Mouse (Mus musculus) myocyte (in vitro differentiated cells): ENCODE data around the gene Styx. TPM values are rescaled to one million over a fixed set of nuclear protein-coding genes. Genes with fewer than 3 reads are reported as not detected.

Source experiments
- H3K27me3 ChIP-seq: one replicate; pipeline ENCODE4 v1.6.1; 2011; ENCODE audit not compliant: control insufficient read depth, insufficient read depth, insufficient read length
- H3K36me3 ChIP-seq: one replicate; pipeline ENCODE4 v1.6.1; 2011; ENCODE audit not compliant: control insufficient read depth, insufficient read depth
- H3K4me2 ChIP-seq: one replicate; pipeline ENCODE4 v1.6.1; 2011; ENCODE audit warnings: low read depth, control low read depth
- H3K4me3 ChIP-seq: one replicate; pipeline ENCODE4 v1.5.1; 2011; ENCODE audit warnings: mild to moderate bottlenecking, control low read depth, moderate library complexity
- H3K79me2 ChIP-seq: one replicate; pipeline ENCODE4 v1.6.1; 2011; ENCODE audit not compliant: control insufficient read depth, insufficient read depth
- H3ac ChIP-seq: one replicate; pipeline ENCODE4 v1.6.1; 2011; ENCODE audit not compliant: control insufficient read depth, insufficient read length
- CEBPB ChIP-seq: IDR thresholded peaks from 2 replicates; pipeline ENCODE4 v1.6.1; 2011; ENCODE audit warnings: mild to moderate bottlenecking, moderate library complexity; ENCODE audit not compliant: poor library complexity, insufficient read depth, severe bottlenecking
- E2F4 ChIP-seq: IDR thresholded peaks from one replicate; pipeline ENCODE4 v1.6.1; 2011; ENCODE audit warnings: mild to moderate bottlenecking, control low read depth, moderate library complexity; ENCODE audit not compliant: insufficient read depth
- MAX ChIP-seq: IDR thresholded peaks from one replicate; pipeline ENCODE4 v1.6.1; 2011; ENCODE audit warnings: low read depth, mild to moderate bottlenecking, control low read depth
- MYOD1 ChIP-seq, 3 experiments: IDR thresholded peaks; one replicate each; pipeline ENCODE4 v1.6.1; 2011; ENCODE audit warnings: control low read depth in 2 of 3, low read depth in 2 of 3, mild to moderate bottlenecking in 2 of 3, moderate library complexity in 1 of 3; ENCODE audit not compliant: insufficient read length in 2 of 3, control insufficient read depth in 1 of 3
- MYOG ChIP-seq, 3 experiments: IDR thresholded peaks; one replicate each; pipeline ENCODE4 v1.6.1; 2011; ENCODE audit warnings: control low read depth in 2 of 3, low read depth in 2 of 3, mild to moderate bottlenecking in 2 of 3; ENCODE audit not compliant: insufficient read length in 2 of 3, control insufficient read depth in 1 of 3, insufficient read depth in 1 of 3
- POLR2A ChIP-seq: IDR thresholded peaks from one replicate; pipeline ENCODE4 v1.6.1; 2011; ENCODE audit warnings: low read depth, mild to moderate bottlenecking, control low read depth, moderate library complexity; ENCODE audit not compliant: insufficient read length
- POLR2AphosphoS2 ChIP-seq: IDR thresholded peaks from one replicate; pipeline ENCODE4 v1.6.1; 2011; ENCODE audit warnings: low read depth, control low read depth; ENCODE audit not compliant: insufficient read length
- REST ChIP-seq: IDR thresholded peaks from one replicate; pipeline ENCODE4 v1.6.1; 2011; ENCODE audit warnings: mild to moderate bottlenecking, control low read depth, moderate library complexity; ENCODE audit not compliant: insufficient read depth, insufficient read length
- SRF ChIP-seq: IDR thresholded peaks from one replicate; pipeline ENCODE4 v1.6.1; 2011; ENCODE audit warnings: low read depth; ENCODE audit not compliant: control insufficient read depth, insufficient read length
- TCF12 ChIP-seq: IDR thresholded peaks from one replicate; pipeline ENCODE4 v1.6.1; 2011; ENCODE audit warnings: mild to moderate bottlenecking, control low read depth; ENCODE audit not compliant: poor library complexity, insufficient read depth, severe bottlenecking
- TCF3 ChIP-seq: IDR thresholded peaks from one replicate; pipeline ENCODE4 v1.6.1; 2011; ENCODE audit warnings: low read depth, control low read depth; ENCODE audit not compliant: insufficient read length
- USF1 ChIP-seq: IDR thresholded peaks from one replicate; pipeline ENCODE4 v1.6.1; 2011; ENCODE audit warnings: low read depth, mild to moderate bottlenecking, control low read depth, moderate library complexity
- polyA plus RNA-seq: library from polyadenylated mRNA; unstranded; fragments of >200 nt; fragmentation: generic; extraction: Trizol; gene quantifications from one replicate; pipeline ENCODE4 v1.2.1, GENCODE M21; 2012; ENCODE audit warnings: missing spikeins

Styx gene
- polyA plus RNA-seq, 1 experiment, result 6.3 TPM

DNA sequence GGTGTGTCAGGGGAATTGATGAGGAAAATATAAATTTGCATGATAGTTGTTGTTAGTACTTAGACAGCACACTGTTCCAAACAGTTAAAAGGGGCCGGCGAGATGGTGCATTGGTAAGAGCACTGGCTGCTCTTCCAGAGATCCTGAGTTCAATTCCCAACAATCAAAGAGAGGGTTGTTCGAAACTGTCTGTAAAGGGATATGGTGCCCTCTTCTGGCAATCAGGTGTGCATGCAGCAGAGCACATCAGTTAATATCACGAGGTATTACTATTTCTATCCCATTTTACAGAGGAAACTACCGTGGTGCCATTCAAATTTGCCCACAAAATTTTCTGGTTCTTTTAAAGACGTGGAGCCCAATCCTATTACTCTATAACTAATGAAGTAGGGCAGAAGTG is 83.3 kb downstream of the Styx start:
- no peak for TF ChIP-seq SRF
- TF ChIP-seq E2F4, result no peak
- no peak for TF ChIP-seq MAX
- no peak for TF ChIP-seq USF1
- TF ChIP-seq MYOG (IDR thresholded peaks at IDR 0.05; ENCODE audit: control insufficient read depth in 1 of 3, insufficient read depth in 1 of 3, insufficient read length in 2 of 3, low read depth in 2 of 3), result no peak
- TF ChIP-seq TCF3, result no peak
- TF ChIP-seq POLR2A, result no peak
- no peak for TF ChIP-seq CEBPB
- TF ChIP-seq POLR2AphosphoS2, result no peak
- no peak for TF ChIP-seq MYOD1 (IDR thresholded peaks at IDR 0.05; ENCODE audit: control insufficient read depth in 1 of 3, insufficient read length in 2 of 3, low read depth in 2 of 3)
- no peak for TF ChIP-seq REST
- no peak for TF ChIP-seq TCF12

GRCm38 (mm10) chr14:45438250-45438930 is 87.5 kb downstream of the Styx start:
- no peak overlapping the region for H3K4me2 ChIP-seq
- TF ChIP-seq E2F4 (no peak), TCF12 (no peak)

More for the DNA sequence above, 83.3 kb downstream of the Styx start:
- H3ac ChIP-seq, result no peak overlapping the region
- H3K4me2 ChIP-seq, result no peak overlapping the region
- no peaks in the 10 kb centered on the region for H3K36me3 ChIP-seq
- no peak overlapping the region for H3K4me3 ChIP-seq
- no peaks in the 10 kb centered on the region for H3K27me3 ChIP-seq
- no peaks in the 10 kb centered on the region for H3K79me2 ChIP-seq

GRCm38 (mm10) chr14:45438931-45439275 is 88.0 kb downstream of the Styx start:
- H3K4me2 ChIP-seq, result no peak overlapping the region
- no peak overlapping the region for H3ac ChIP-seq
- TF ChIP-seq POLR2AphosphoS2 (no peak), MAX (no peak), TCF3 (no peak), USF1 (no peak), POLR2A (no peak), REST (no peak), TCF12 (no peak), MYOG (IDR thresholded peaks at IDR 0.05; ENCODE audit: control insufficient read depth in 1 of 3, insufficient read depth in 1 of 3, insufficient read length in 2 of 3, low read depth in 2 of 3) (no peak), E2F4 (no peak), SRF (no peak), CEBPB (no peak)
- H3K27me3 ChIP-seq, result no peaks in the 10 kb centered on the region
- no peaks in the 10 kb centered on the region for H3K36me3 ChIP-seq
- H3K79me2 ChIP-seq, result no peaks in the 10 kb centered on the region
- no peak overlapping the region for H3K4me3 ChIP-seq

More at GRCm38 (mm10) chr14:45438250-45438930, 87.5 kb downstream of the Styx start:
- Histone ChIP-seq H3K79me2 (no peaks in the 10 kb centered on the region), H3K4me3 (no peak overlapping the region), H3K27me3 (no peaks in the 10 kb centered on the region), H3ac (no peak overlapping the region), H3K36me3 (no peaks in the 10 kb centered on the region)

GRCm38 (mm10) chr14:45439387-45439786 is 88.5 kb downstream of the Styx start:
- H3K27me3 ChIP-seq, result no peaks in the 10 kb centered on the region
- no peak overlapping the region for H3ac ChIP-seq
- no peaks in the 10 kb centered on the region for H3K36me3 ChIP-seq
- H3K79me2 ChIP-seq, result no peaks in the 10 kb centered on the region
- no peak for TF ChIP-seq TCF12
- no peak for TF ChIP-seq MAX
- no peak for TF ChIP-seq TCF3
- no peak for TF ChIP-seq USF1
- no peak overlapping the region for H3K4me2 ChIP-seq
- H3K4me3 ChIP-seq, result no peak overlapping the region

GRCm38 (mm10) chr14:45441291-45441690 is 90.4 kb downstream of the Styx start:
- H3K79me2 ChIP-seq, result no peaks in the 10 kb centered on the region
- no peaks in the 10 kb centered on the region for H3K36me3 ChIP-seq
- H3K27me3 ChIP-seq, result no peaks in the 10 kb centered on the region
- no peak overlapping the region for H3K4me3 ChIP-seq
- TF ChIP-seq CEBPB (no peak), TCF3 (no peak), REST (no peak), MYOD1 (IDR thresholded peaks at IDR 0.05; ENCODE audit: control insufficient read depth in 1 of 3, insufficient read length in 2 of 3, low read depth in 2 of 3) (no peak), MYOG (IDR thresholded peaks at IDR 0.05; ENCODE audit: control insufficient read depth in 1 of 3, insufficient read depth in 1 of 3, insufficient read length in 2 of 3, low read depth in 2 of 3) (no peak), USF1 (no peak), MAX (no peak), POLR2A (no peak), TCF12 (no peak), POLR2AphosphoS2 (no peak), SRF (no peak), E2F4 (no peak)
- H3K4me2 ChIP-seq, result no peak overlapping the region
- H3ac ChIP-seq, result no peak overlapping the region
